Mouse (Mus musculus): ENCODE data around the gene Tex48. TPM values are rescaled to one million over a fixed set of nuclear protein-coding genes. Genes with fewer than 3 reads are reported as not detected.

The Tex48 gene
- polyA plus RNA-seq, 1 experiment from 2014 or later = not detected

- Histone ChIP-seq H3K9me3 (replicated peaks; ENCODE audit: control insufficient read depth, low read length) (no peaks in the 10 kb centered on the region), H3K4me2 (ENCODE audit: low read length) (no peak overlapping the region), H3K27ac (ENCODE audit: low read depth, low read length) (no peak overlapping the region), H3K36me3 (ENCODE audit: control insufficient read depth, insufficient read depth, low read length) (no peaks in the 10 kb centered on the region), H3K9ac (ENCODE audit: low read length) (no peak overlapping the region), H3K4me3 (ENCODE audit: low read depth, low read length) (no peak overlapping the region), H3K27me3 (replicated peaks; ENCODE audit: control insufficient read depth, insufficient read depth, low read length) (no peaks in the 10 kb centered on the region), H3K4me1 (ENCODE audit: control insufficient read depth, insufficient read depth, low read length) (no peaks in the 10 kb centered on the region)
- DNase-seq (ENCODE audit: low spot score) (no peak), ATAC-seq (no peak)
Measured at GRCm38 (mm10) chr4:63643956-63644726, 21.9 kb upstream of the Tex48 start.

DNA sequence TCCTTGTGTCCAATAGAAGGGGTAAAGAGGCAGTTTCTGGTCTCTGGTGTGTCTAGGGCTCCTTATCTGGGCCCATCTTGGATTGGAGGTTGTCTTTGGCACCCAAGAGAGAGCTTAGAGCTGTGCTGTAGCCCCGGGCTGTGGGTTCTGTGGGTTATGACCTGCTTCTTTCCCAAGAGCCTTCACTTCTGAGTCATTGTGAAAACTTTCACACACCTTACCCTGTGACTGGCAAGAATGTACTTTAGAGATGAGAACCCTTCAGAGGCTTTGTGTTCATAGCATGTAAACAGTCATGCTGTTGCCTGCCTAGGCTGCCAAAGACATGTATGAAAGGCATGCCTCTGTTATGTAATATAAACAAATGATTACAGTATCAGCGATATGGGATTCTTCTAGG, 17.6 kb upstream of the Tex48 start:
- no peaks in the 10 kb centered on the region for H3K27me3 ChIP-seq (replicated peaks; ENCODE audit: control insufficient read depth, insufficient read depth, low read length)
- DNase-seq (ENCODE audit: low spot score) = no peak
- H3K9me3 ChIP-seq (replicated peaks; ENCODE audit: control insufficient read depth, low read length) = no peaks in the 10 kb centered on the region
- H3K9ac ChIP-seq (ENCODE audit: low read length) = no peak overlapping the region
- H3K27ac ChIP-seq (ENCODE audit: low read depth, low read length) = no peak overlapping the region
- no peak for ATAC-seq
- no peaks in the 10 kb centered on the region for H3K4me1 ChIP-seq (ENCODE audit: control insufficient read depth, insufficient read depth, low read length)
- H3K4me3 ChIP-seq (ENCODE audit: low read depth, low read length) = no peak overlapping the region
- H3K36me3 ChIP-seq (ENCODE audit: control insufficient read depth, insufficient read depth, low read length) = no peaks in the 10 kb centered on the region
- H3K4me2 ChIP-seq (ENCODE audit: low read length) = no peak overlapping the region
- 77% methylated on average over 2 of the region's 2 CpGs for WGBS

- no peak for ATAC-seq
- Histone ChIP-seq H3K27ac (ENCODE audit: low read depth, low read length) (no peak overlapping the region), H3K4me2 (ENCODE audit: low read length) (no peak overlapping the region), H3K4me1 (ENCODE audit: control insufficient read depth, insufficient read depth, low read length) (no peaks in the 10 kb centered on the region), H3K9ac (ENCODE audit: low read length) (no peak overlapping the region), H3K4me3 (ENCODE audit: low read depth, low read length) (no peak overlapping the region), H3K36me3 (ENCODE audit: control insufficient read depth, insufficient read depth, low read length) (no peaks in the 10 kb centered on the region), H3K9me3 (replicated peaks; ENCODE audit: control insufficient read depth, low read length) (no peaks in the 10 kb centered on the region), H3K27me3 (replicated peaks; ENCODE audit: control insufficient read depth, insufficient read depth, low read length) (no peaks in the 10 kb centered on the region)
- no peak for DNase-seq (ENCODE audit: low spot score)
- 41% methylated on average over 1 of the region's 1 CpGs for WGBS
Measured at GRCm38 (mm10) chr4:63638603-63639002, 16.4 kb upstream of the Tex48 start.

- no peak overlapping the region for H3K27ac ChIP-seq (ENCODE audit: low read depth, low read length)
- no peaks in the 10 kb centered on the region for H3K9me3 ChIP-seq (replicated peaks; ENCODE audit: control insufficient read depth, low read length)
- DNase-seq (ENCODE audit: low spot score) (no peak), ATAC-seq (no peak)
- H3K4me3 ChIP-seq (ENCODE audit: low read depth, low read length) = no peak overlapping the region
- 83% methylated on average over 2 of the region's 2 CpGs for WGBS
- no peaks in the 10 kb centered on the region for H3K4me1 ChIP-seq (ENCODE audit: control insufficient read depth, insufficient read depth, low read length)
- no peaks in the 10 kb centered on the region for H3K36me3 ChIP-seq (ENCODE audit: control insufficient read depth, insufficient read depth, low read length)
- no peak overlapping the region for H3K4me2 ChIP-seq (ENCODE audit: low read length)
- H3K9ac ChIP-seq (ENCODE audit: low read length) = no peak overlapping the region
- no peaks in the 10 kb centered on the region for H3K27me3 ChIP-seq (replicated peaks; ENCODE audit: control insufficient read depth, insufficient read depth, low read length)
Measured at GRCm38 (mm10) chr4:63633181-63633580, 11.0 kb upstream of the Tex48 start.

DNA sequence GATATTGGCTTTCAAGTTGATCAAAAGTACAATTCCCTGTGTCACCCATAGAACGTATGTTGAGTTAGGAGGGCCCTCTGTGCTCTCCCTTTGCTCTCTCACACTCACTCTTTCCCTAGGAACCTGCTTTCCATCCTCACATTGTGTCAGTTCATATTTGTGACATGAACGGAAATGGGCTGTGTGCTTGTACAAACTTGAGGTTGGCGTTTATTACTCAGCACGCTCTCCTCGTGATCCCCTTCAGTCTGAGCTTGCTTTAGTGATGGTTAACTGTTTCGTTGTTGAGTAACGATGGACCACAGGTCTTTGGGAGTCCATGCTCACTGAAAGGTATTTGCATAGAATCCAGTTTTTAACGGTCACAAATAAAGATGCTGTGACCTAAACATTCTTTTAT, 4.9 kb upstream of the Tex48 start:
- no peaks in the 10 kb centered on the region for H3K27me3 ChIP-seq (replicated peaks; ENCODE audit: control insufficient read depth, insufficient read depth, low read length)
- H3K9me3 ChIP-seq (replicated peaks; ENCODE audit: control insufficient read depth, low read length) = no peaks in the 10 kb centered on the region
- H3K9ac ChIP-seq (ENCODE audit: low read length) = no peak overlapping the region
- H3K4me1 ChIP-seq (ENCODE audit: control insufficient read depth, insufficient read depth, low read length) = no peaks in the 10 kb centered on the region
- ATAC-seq (no peak), DNase-seq (ENCODE audit: low spot score) (no peak)
- no peaks in the 10 kb centered on the region for H3K36me3 ChIP-seq (ENCODE audit: control insufficient read depth, insufficient read depth, low read length)
- no peak overlapping the region for H3K27ac ChIP-seq (ENCODE audit: low read depth, low read length)
- H3K4me2 ChIP-seq (ENCODE audit: low read length) = no peak overlapping the region
- H3K4me3 ChIP-seq (ENCODE audit: low read depth, low read length) = no peak overlapping the region
- 82% methylated on average over 8 of the region's 8 CpGs for whole genome bisulfite sequencing

DNA sequence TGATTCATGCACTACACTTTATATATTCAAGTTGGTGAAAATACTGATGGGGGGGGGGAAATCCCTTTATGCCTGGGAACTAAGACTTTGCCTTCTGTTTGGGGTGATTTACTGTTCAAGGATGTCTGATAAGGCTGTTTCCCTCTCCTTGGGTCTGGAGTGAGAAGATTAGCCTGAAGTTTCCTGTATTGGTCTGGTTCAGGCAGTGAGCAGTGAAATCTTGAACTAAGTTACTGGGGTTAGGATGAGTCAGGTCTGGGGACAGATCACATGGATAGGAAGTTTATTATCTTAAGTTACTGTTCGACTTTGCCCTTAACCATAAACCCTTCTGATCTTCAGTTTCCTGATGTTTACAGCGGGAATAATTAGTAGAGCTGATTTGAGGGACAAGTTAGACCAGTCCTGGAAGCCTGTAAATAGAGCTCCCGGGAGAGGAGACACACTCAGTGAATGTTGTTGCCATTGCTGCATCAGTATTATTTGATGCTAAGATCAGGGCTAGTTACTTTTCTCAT, 3.4 kb upstream of the Tex48 start:
- Histone ChIP-seq H3K27ac (ENCODE audit: low read depth, low read length) (no peak overlapping the region), H3K4me1 (ENCODE audit: control insufficient read depth, insufficient read depth, low read length) (no peaks in the 10 kb centered on the region), H3K36me3 (ENCODE audit: control insufficient read depth, insufficient read depth, low read length) (no peaks in the 10 kb centered on the region), H3K9ac (ENCODE audit: low read length) (no peak overlapping the region), H3K27me3 (replicated peaks; ENCODE audit: control insufficient read depth, insufficient read depth, low read length) (no peaks in the 10 kb centered on the region), H3K4me2 (ENCODE audit: low read length) (no peak overlapping the region), H3K9me3 (replicated peaks; ENCODE audit: control insufficient read depth, low read length) (no peaks in the 10 kb centered on the region), H3K4me3 (ENCODE audit: low read depth, low read length) (no peak overlapping the region)
- WGBS = 80% methylated on average over 3 of the region's 3 CpGs
- ATAC-seq = no peak
- no peak for DNase-seq (ENCODE audit: low spot score)

GRCm38 (mm10) chr4:63621861-63622260, 367 bp downstream of the Tex48 start:
- H3K4me1 ChIP-seq (ENCODE audit: control insufficient read depth, insufficient read depth, low read length) = no peaks in the 10 kb centered on the region
- no peak for DNase-seq (ENCODE audit: low spot score)
- WGBS = 79% methylated on average over 2 of the region's 2 CpGs
- no peak overlapping the region for H3K4me3 ChIP-seq (ENCODE audit: low read depth, low read length)
- no peaks in the 10 kb centered on the region for H3K9me3 ChIP-seq (replicated peaks; ENCODE audit: control insufficient read depth, low read length)
- no peak overlapping the region for H3K9ac ChIP-seq (ENCODE audit: low read length)
- no peak overlapping the region for H3K27ac ChIP-seq (ENCODE audit: low read depth, low read length)
- no peak overlapping the region for H3K4me2 ChIP-seq (ENCODE audit: low read length)
- H3K27me3 ChIP-seq (replicated peaks; ENCODE audit: control insufficient read depth, insufficient read depth, low read length) = no peaks in the 10 kb centered on the region
- H3K36me3 ChIP-seq (ENCODE audit: control insufficient read depth, insufficient read depth, low read length) = no peaks in the 10 kb centered on the region
- no peak for ATAC-seq

- WGBS = 84% methylated on average over 7 of the region's 7 CpGs
- no peak for DNase-seq (ENCODE audit: low spot score)
Measured at GRCm38 (mm10) chr4:63608391-63608790, 13.8 kb downstream of the Tex48 start.

DNA sequence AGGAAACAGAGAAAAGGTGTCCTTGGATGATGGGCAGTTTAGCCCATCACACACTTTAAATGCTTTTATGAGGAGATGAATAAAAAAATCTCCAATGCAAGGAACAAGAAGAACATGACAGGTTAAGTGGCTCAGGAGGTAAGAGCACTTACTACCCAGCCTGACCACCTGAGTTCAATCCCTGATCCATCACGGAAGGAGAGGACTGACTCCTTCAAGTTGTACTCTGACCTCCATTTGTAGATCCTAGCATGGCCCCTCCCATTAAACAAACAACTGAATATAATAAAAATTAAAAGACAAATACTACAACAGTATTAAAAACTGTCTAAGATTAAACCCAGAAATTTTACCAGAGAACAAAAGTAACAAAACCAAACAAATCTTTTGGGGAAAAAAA, 16.3 kb downstream of the Tex48 start:
- H3K27me3 ChIP-seq (replicated peaks; ENCODE audit: control insufficient read depth, insufficient read depth, low read length) = no peaks in the 10 kb centered on the region
- ATAC-seq (no peak), DNase-seq (ENCODE audit: low spot score) (no peak)
- 88% methylated on average over 1 of the region's 1 CpGs for WGBS
- H3K4me3 ChIP-seq (ENCODE audit: low read depth, low read length) = no peak overlapping the region
- H3K36me3 ChIP-seq (ENCODE audit: control insufficient read depth, insufficient read depth, low read length) = no peaks in the 10 kb centered on the region
- no peak overlapping the region for H3K4me2 ChIP-seq (ENCODE audit: low read length)
- H3K27ac ChIP-seq (ENCODE audit: low read depth, low read length) = no peak overlapping the region
- no peak overlapping the region for H3K9ac ChIP-seq (ENCODE audit: low read length)
- H3K9me3 ChIP-seq (replicated peaks; ENCODE audit: control insufficient read depth, low read length) = no peaks in the 10 kb centered on the region
- no peaks in the 10 kb centered on the region for H3K4me1 ChIP-seq (ENCODE audit: control insufficient read depth, insufficient read depth, low read length)

More at GRCm38 (mm10) chr4:63608391-63608790, 13.8 kb downstream of the Tex48 start:
- Histone ChIP-seq H3K4me2 (ENCODE audit: low read length) (no peak overlapping the region), H3K27me3 (replicated peaks; ENCODE audit: control insufficient read depth, insufficient read depth, low read length) (no peaks in the 10 kb centered on the region), H3K9ac (ENCODE audit: low read length) (no peak overlapping the region), H3K27ac (ENCODE audit: low read depth, low read length) (no peak overlapping the region), H3K36me3 (ENCODE audit: control insufficient read depth, insufficient read depth, low read length) (no peaks in the 10 kb centered on the region), H3K9me3 (replicated peaks; ENCODE audit: control insufficient read depth, low read length) (no peaks in the 10 kb centered on the region), H3K4me3 (ENCODE audit: low read depth, low read length) (no peak overlapping the region), H3K4me1 (ENCODE audit: control insufficient read depth, insufficient read depth, low read length) (no peaks in the 10 kb centered on the region)
- ATAC-seq = no peak
